Mouse (Mus musculus): ENCODE results near the gene Naa35.

- no peak for TF ChIP-seq CTCF (IDR thresholded peaks at IDR 0.05; ENCODE audit: low read depth)
- no peak for TF ChIP-seq EP300 (IDR thresholded peaks at IDR 0.05; ENCODE audit: low read depth)
These were observed 20.3 kb downstream of the Naa35 start for GRCm38 (mm10) chr13:59605221-59605922.
